14 mouse cellular contexts compared by ENCODE assay signal in genomic region chr2:60044988-60045387, GRCm38 (mm10).
DNase-seq lines count a peak whose midpoint lies in the region; TF ChIP-seq lines count a peak whose summit lies in the region.
"Had no signal": no experiment of that assay in that cellular context is flagged by ENCODE, and none has a peak within 500 bp of the region (broad histone marks: within the 10 kb centered on the region; RNA-seq: fewer than 3 reads in every experiment).

No protein-coding gene starts in this region.

- peak; percentile 57 for TF ChIP-seq CTCF in layer of hippocampus, adult 2 months (conservative IDR thresholded peaks at IDR 0.05)

- no peak overlapping the region for H3K27ac ChIP-seq in layer of hippocampus, adult 2 months
- H3K27ac ChIP-seq: embryonic facial prominence, embryonic 13.5 days; forebrain, embryonic 12.5 days; hindbrain, embryonic 12.5 days; limb, embryonic 12.5 days; midbrain, embryonic 12.5 days had no signal

- intact Hi-C loops in gastrocnemius, postnatal 14 days (cut with DNase I; ENCODE audit: low total_unique reads) = no loop called here

- H3K4me3 ChIP-seq in layer of hippocampus, adult 2 months = no peak overlapping the region
- H3K4me3 ChIP-seq: embryonic facial prominence, embryonic 13.5 days; forebrain, embryonic 12.5 days; hindbrain, embryonic 12.5 days; limb, embryonic 12.5 days; midbrain, embryonic 12.5 days had no signal

- no peak for DNase-seq in layer of hippocampus, adult 2 months (ENCODE audit: low spot score in 2 of 2)
- DNase-seq in layer of hippocampus, postnatal 25 days (ENCODE audit: extremely low spot score in 1 of 2, low spot score in 1 of 2) = no peak
- DNase-seq in 3T3-L1 (ENCODE audit: low read depth, low spot score) (peak; percentile 22), adipocyte (ENCODE audit: low spot score) (peak; percentile 16)
- peak; percentile 20 for DNase-seq in CD4-positive, CD25-positive, alpha-beta regulatory T cell, adult 2 months (ENCODE audit: low read depth, low spot score)
- no peak for DNase-seq in gastrocnemius, postnatal 14 days
- DNase-seq in thymus, adult 18-20 months = no peak
- DNase-seq: lung, postnatal 14 days; right cerebral cortex, postnatal 14 days had no signal

Comparison
In these comparisons a context has a peak if more than half of its experiments do, and no peak if none do; other contexts are left out.
1. DNase-seq: peak in 3T3-L1 (single experiment), CD4-positive, CD25-positive, alpha-beta regulatory T cell, adult 2 months (single experiment) and adipocyte (single experiment); none in layer of hippocampus, adult 2 months (0 of 2), layer of hippocampus, postnatal 25 days (0 of 2), gastrocnemius, postnatal 14 days (single experiment) and thymus, adult 18-20 months (0 of 2).